Mouse (Mus musculus) forebrain, embryonic 14.5 days (tissue): ENCODE results near the gene Prrc2a. TPM values are rescaled to one million over a fixed set of nuclear protein-coding genes. Genes with fewer than 3 reads are reported as not detected.
A peak's percentile ranks its signal among the peaks of the same experiment; 100 is the strongest.

ENCODE experiments used
- ATAC-seq: fragments of 200-750 bp; cut with Nextera tagmentation; 2 replicates; pipeline ENCODE4 v1.8.0; 2017; ENCODE audit warnings: mild to moderate bottlenecking, moderate library complexity
- DNase-seq: peaks from one replicate; pipeline ENCODE4 v3.0.0-alpha.2; 2015; ENCODE audit warnings: low spot score
- H3K27ac ChIP-seq: fragments of 300-500 bp; sonication (generic); 2 replicates; pipeline ENCODE4 v1.5.1; 2014; ENCODE audit warnings: low read depth, mild to moderate bottlenecking, control low read depth, low read length, moderate library complexity
- H3K27me3 ChIP-seq: fragments of 300-500 bp; sonication (generic); replicated peaks from 2 replicates; pipeline ENCODE4 v1.6.1; 2014; ENCODE audit warnings: low read length, control low read depth, mixed read lengths; ENCODE audit not compliant: control insufficient read depth, insufficient read depth
- H3K36me3 ChIP-seq: fragments of 300-500 bp; sonication (generic); 2 replicates; pipeline ENCODE4 v1.6.1; 2014; ENCODE audit warnings: low read length, control low read depth; ENCODE audit not compliant: control insufficient read depth, insufficient read depth
- H3K4me1 ChIP-seq: fragments of 300-500 bp; sonication (generic); 2 replicates; pipeline ENCODE4 v1.6.1; 2014; ENCODE audit warnings: antibody characterized with exemption, low read length, control low read depth; ENCODE audit not compliant: control insufficient read depth, insufficient read depth
- H3K4me2 ChIP-seq: fragments of 300-500 bp; sonication (generic); 2 replicates; pipeline ENCODE4 v1.6.1; 2014; ENCODE audit warnings: mild to moderate bottlenecking, control low read depth, low read length
- H3K4me3 ChIP-seq: fragments of 300-500 bp; sonication (generic); 2 replicates; pipeline ENCODE4 v1.5.1; 2014; ENCODE audit warnings: low read depth, low read length, control low read depth
- H3K9ac ChIP-seq: fragments of 300-500 bp; sonication (generic); 2 replicates; pipeline ENCODE4 v1.6.1; 2014; ENCODE audit warnings: mild to moderate bottlenecking, low read length, control low read depth, moderate library complexity
- H3K9me3 ChIP-seq: fragments of 300-500 bp; sonication (generic); replicated peaks from 2 replicates; pipeline ENCODE4 v1.6.1; 2016; ENCODE audit warnings: low read length, control low read depth, mixed read lengths; ENCODE audit not compliant: control insufficient read depth
- WGBS: fragments of 180-500 bp; shearing (Covaris S2); extraction: QIAGEN DNeasy Blood & Tissue Kit; methylation state at CpG from one replicate; pipeline ENCODE4 v1.1.7; 2014; 5-methylcytosine and 5-hydroxymethylcytosine counted together
- polyA plus RNA-seq: library from polyadenylated mRNA; unstranded; fragments of >200 nt; fragmentation: Nextera tagmentation; extraction: Ambion mirVana; gene quantifications from 2 replicates; pipeline ENCODE4 v1.2.1, GENCODE M21; 2014

Gene Prrc2a
- polyA plus RNA-seq, 1 experiment from 2014 or later = 117 TPM

DNA sequence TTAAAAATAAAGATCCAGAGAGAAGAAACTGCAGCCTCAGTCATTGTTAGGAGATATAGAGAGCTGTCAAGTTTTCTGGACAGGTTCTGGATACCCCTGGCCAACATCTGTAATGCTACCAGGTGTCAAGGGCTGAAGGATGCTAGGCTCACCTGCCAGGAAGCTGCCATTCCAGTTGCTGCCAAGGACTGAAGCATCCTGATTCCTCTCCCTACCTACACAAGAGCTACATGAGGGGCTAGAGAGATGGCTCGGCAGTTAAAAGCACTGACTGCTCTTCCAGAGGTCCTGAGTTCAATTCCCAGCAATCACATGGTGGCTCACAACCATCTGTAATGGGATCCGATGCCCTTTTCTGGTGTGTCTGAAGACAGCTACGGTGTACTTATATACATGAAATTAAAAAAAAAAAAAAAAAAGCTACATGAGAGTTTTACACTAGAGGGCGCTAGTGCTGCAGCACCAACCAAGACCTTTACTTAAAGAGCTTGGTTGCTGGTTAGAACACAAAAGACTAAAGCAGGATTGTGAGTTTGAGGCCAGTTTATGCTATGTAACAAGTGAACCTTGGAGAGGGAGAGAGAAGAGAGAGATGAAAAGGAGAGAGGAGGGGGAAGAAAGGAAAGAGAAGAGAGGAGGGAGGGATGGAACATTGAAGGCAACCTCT is 4.0 kb upstream of the Prrc2a start:
- DNase-seq (peak; percentile 87), ATAC-seq (no peak)
- Histone ChIP-seq H3K36me3 (no peaks in the 10 kb centered on the region), H3K27ac (peak overlapping the region; percentile 50; the same call in 1 of the 2 replicates), H3K4me3 (no peak overlapping the region), H3K9me3 (no peaks in the 10 kb centered on the region), H3K4me2 (no peak overlapping the region), H3K27me3 (no peaks in the 10 kb centered on the region), H3K9ac (no peak overlapping the region), H3K4me1 (peaks cover 6% of the 10 kb centered on the region; the same call in 1 of the 2 replicates)
- 18% methylated on average over 4 of the region's 4 CpGs for WGBS

DNA sequence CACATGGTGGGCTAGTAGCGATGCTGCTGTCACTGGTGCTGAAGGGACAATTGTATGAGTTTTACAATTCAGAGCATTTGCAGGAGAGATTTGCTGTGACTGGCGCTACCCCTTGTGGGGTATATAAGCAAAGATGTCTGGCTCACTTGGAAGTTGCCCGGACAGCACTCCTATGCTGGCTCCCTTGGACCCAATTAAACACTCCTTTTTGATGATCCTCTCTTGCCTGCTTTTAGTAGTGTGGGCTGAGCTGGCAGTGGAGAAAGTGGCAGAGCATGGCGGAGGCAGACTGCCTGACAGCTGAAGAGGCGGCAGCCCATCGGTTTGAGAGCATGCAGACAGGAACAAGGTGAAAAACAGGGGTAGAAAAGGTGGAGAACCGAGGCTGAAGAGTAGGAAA is 3.1 kb upstream of the Prrc2a start:
- H3K4me2 ChIP-seq = no peak overlapping the region
- no peak overlapping the region for H3K4me3 ChIP-seq
- no peak for DNase-seq
- H3K27me3 ChIP-seq = no peaks in the 10 kb centered on the region
- H3K27ac ChIP-seq = no peak overlapping the region
- no peaks in the 10 kb centered on the region for H3K36me3 ChIP-seq
- H3K4me1 ChIP-seq = peaks cover 9% of the 10 kb centered on the region
- no peak overlapping the region for H3K9ac ChIP-seq
- no peak for ATAC-seq
- no peaks in the 10 kb centered on the region for H3K9me3 ChIP-seq
- 87% methylated on average over 7 of the region's 7 CpGs for WGBS

DNA sequence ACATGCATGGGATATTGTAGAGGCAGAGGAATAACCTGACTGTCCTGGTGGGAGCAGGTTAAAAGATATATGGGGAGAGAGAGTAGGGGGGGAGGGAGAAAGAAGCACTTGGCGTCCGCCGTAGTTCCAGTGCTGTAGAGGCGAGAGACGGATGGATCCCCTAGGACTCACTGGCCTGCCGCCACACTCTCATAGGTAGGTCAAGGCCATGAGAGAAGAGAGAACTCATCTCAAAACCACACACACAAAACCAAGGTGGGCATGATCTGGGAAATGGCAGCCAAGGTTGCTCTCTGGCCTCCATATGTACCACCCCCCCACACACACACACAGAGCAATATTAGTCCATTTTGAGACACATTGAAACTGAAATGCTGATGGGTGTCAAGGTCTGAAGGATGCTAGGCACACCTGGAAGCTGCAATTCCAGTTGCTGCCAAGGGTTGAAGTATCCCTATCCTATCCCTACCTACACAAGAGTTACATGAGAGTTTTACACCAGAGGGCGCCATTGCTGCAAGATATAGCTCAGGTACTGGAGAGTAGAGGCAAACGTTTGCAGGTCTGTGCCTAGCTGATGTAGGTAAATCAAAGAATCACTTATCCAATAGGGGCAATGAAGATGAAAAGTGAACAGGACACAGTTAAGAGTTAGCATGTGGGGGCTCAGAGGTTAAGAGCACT is 1.8 kb upstream of the Prrc2a start:
- WGBS = 70% methylated on average over 8 of the region's 8 CpGs
- H3K27ac ChIP-seq = peak overlapping the region; percentile 97
- DNase-seq (peak; percentile 82), ATAC-seq (no peak)
- H3K9ac ChIP-seq = peak overlapping the region; percentile 64
- peaks cover 11% of the 10 kb centered on the region for H3K36me3 ChIP-seq
- H3K4me3 ChIP-seq = peak overlapping the region; percentile 100
- peak overlapping the region; percentile 63 for H3K4me2 ChIP-seq
- H3K4me1 ChIP-seq = peaks cover 18% of the 10 kb centered on the region
- H3K9me3 ChIP-seq = no peaks in the 10 kb centered on the region
- no peaks in the 10 kb centered on the region for H3K27me3 ChIP-seq

DNA sequence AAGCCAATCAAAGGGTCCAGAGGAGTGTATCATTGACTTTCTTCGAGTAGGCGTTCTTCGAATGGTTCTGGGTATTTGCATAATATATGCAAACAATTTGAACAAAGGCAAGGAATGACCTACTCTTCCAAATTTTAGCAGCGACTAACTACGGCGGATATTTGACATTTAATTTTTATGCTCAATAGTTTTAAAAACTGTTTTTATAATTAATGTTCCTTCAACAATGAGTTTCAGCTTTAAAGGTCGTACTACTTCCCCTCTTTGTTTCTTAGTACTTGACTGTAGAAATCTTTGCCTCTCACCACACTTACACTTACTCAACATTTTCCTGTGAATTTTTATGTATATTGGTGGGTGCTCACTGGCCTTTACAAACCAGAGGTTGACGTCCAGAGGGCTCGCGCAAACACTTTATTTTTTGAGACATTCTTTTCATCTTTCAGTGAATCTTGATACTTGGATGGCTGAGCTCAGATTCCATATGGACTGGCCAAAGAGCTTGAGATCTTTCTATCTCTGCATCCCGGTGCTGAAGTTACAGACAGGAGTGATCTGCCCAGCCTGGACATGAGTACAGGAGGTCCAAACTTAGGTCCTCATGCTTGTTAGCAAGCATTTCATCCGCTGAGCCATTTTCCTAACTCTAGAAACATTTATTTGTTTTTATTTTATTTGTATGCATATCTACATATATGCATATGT is 906 bp upstream of the Prrc2a start:
- Histone ChIP-seq H3K4me1 (peaks cover 18% of the 10 kb centered on the region), H3K27me3 (no peaks in the 10 kb centered on the region), H3K4me3 (peak overlapping the region; percentile 100), H3K9me3 (no peaks in the 10 kb centered on the region), H3K27ac (peak overlapping the region; percentile 97), H3K36me3 (peaks cover 20% of the 10 kb centered on the region), H3K4me2 (peak overlapping the region; percentile 63), H3K9ac (peak overlapping the region; percentile 64)
- WGBS = 18% methylated on average over 12 of the region's 12 CpGs
- DNase-seq = no peak
- ATAC-seq = peak; percentile 87

DNA sequence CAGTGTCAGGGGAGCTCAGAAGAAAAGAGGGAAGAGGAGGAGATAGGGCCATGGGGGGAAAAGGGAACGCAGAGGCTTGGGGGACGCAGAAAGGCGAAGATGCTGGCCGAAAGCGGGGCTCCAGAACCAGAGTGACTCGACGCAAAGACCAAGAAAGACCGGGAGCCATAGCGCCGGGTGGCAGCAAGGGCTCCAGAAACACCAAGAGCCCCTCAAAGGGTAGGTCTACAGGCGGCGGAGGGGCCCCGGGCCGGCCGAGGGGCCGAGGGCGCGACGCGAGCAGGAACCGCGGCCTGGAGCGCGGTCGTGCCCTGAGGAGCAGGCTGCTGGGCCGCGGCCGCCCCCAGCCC is 504 bp downstream of the Prrc2a start:
- no peaks in the 10 kb centered on the region for H3K27me3 ChIP-seq
- peak overlapping the region; percentile 99 for H3K9ac ChIP-seq
- H3K4me3 ChIP-seq = peak overlapping the region; percentile 100
- no peaks in the 10 kb centered on the region for H3K9me3 ChIP-seq
- DNase-seq (no peak), ATAC-seq (no peak)
- under 1% methylated on average over 23 of the region's 28 CpGs for WGBS
- peak overlapping the region; percentile 98 for H3K4me2 ChIP-seq
- peaks cover 34% of the 10 kb centered on the region for H3K36me3 ChIP-seq
- peak overlapping the region; percentile 97 for H3K27ac ChIP-seq
- peaks cover 18% of the 10 kb centered on the region for H3K4me1 ChIP-seq

DNA sequence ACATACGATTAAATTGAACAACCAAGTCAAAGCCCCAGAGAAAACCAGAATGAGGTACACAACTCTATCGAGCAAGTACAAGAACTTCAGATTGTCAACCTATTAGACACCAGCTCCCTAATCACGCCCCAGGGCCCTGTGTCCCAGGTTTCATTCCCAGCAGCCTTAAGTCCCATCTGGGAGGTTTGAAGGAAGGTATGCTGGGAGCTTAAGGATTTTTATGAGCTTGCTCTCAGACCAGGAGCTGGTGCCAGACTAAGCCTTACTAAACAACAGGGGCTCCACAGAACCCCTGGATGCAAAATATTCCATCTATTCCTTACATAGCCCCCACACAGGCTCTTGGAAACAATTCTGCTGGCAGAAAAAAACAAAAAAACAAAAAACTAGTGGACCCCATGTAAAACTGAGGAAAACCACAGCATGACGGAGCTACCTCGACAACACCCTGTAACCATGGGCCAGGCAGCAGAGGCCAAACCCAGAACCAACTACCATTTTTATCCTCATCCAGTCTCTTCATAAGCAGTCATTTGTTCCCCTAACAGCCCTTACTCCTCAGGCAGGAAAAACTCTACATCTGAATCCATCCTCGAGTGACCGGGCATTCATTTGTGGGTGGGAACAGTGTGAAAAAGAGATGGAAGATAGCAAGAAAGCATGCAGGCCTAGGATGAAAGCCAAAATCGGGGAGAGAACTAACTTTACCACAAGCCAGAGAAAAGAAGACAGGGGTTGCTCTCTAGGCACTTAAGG is 1.2 kb downstream of the Prrc2a start:
- H3K36me3 ChIP-seq = peaks cover 41% of the 10 kb centered on the region
- peaks cover 18% of the 10 kb centered on the region for H3K4me1 ChIP-seq
- H3K4me3 ChIP-seq = peak overlapping the region; percentile 100
- 14% methylated on average over 8 of the region's 8 CpGs for WGBS
- peak overlapping the region; percentile 98 for H3K4me2 ChIP-seq
- DNase-seq = no peak
- ATAC-seq = no peak
- no peaks in the 10 kb centered on the region for H3K9me3 ChIP-seq
- H3K27me3 ChIP-seq = no peaks in the 10 kb centered on the region
- H3K9ac ChIP-seq = peak overlapping the region; percentile 99
- peak overlapping the region; percentile 97 for H3K27ac ChIP-seq

DNA sequence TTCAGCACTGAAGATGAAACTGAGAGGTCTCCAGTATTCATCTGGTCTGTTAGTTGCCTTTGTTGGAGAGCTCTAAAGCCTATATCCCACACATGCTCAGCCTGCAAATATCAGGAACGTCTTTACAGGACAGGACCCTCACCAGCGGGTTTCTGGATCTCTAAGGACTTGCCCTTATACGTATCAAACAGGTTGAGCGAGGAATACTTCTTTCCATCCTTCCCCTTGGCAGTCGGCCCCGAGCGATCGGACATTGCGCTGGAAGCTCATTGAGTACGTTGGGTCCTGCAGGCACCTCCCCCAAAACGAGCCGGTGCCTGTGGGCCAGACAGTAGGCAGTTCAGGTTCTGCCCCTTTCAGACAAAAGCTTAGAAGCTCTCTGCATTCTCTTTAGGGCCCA is 2.0 kb downstream of the Prrc2a start:
- Histone ChIP-seq H3K27ac (no peak overlapping the region), H3K36me3 (peaks cover 49% of the 10 kb centered on the region), H3K4me3 (peak overlapping the region; percentile 100), H3K4me1 (peaks cover 18% of the 10 kb centered on the region), H3K9ac (peak overlapping the region; percentile 99), H3K4me2 (peak overlapping the region; percentile 98), H3K9me3 (no peaks in the 10 kb centered on the region), H3K27me3 (no peaks in the 10 kb centered on the region)
- 46% methylated on average over 12 of the region's 12 CpGs for WGBS
- DNase-seq (no peak), ATAC-seq (no peak)

DNA sequence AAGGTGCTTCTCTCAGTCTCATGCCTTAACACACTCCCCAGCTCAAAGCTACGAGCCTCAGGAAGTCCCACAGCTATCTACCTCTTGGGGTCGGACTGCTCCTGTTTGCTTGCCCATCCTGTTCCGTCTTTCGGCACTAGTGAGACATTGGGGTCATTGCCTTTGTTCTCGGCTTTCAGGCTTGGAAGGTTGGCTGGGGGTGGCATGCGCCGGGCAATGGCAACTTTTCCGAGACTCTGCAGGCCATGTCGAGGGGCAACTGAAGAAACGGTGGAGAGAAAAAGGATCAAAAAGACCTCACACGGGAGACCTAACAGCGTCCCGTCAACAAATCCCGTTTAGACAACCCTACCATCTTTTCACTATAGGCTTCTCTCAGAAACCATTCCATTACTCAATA is 2.6 kb downstream of the Prrc2a start:
- H3K4me3 ChIP-seq = peak overlapping the region; percentile 100
- peaks cover 18% of the 10 kb centered on the region for H3K4me1 ChIP-seq
- peak overlapping the region; percentile 98 for H3K4me2 ChIP-seq
- peaks cover 55% of the 10 kb centered on the region for H3K36me3 ChIP-seq
- ATAC-seq = no peak
- H3K9me3 ChIP-seq = no peaks in the 10 kb centered on the region
- peak overlapping the region; percentile 99 for H3K9ac ChIP-seq
- DNase-seq = no peak
- no peak overlapping the region for H3K27ac ChIP-seq
- no peaks in the 10 kb centered on the region for H3K27me3 ChIP-seq
- 79% methylated on average over 14 of the region's 14 CpGs for WGBS
